Mouse (Mus musculus): ENCODE data around the gene Alk.

The Alk gene

GRCm38 (mm10) chr17:72526356-72526755 is 78.1 kb downstream of the Alk start:
- peak; percentile 82 for DNase-seq

DNA sequence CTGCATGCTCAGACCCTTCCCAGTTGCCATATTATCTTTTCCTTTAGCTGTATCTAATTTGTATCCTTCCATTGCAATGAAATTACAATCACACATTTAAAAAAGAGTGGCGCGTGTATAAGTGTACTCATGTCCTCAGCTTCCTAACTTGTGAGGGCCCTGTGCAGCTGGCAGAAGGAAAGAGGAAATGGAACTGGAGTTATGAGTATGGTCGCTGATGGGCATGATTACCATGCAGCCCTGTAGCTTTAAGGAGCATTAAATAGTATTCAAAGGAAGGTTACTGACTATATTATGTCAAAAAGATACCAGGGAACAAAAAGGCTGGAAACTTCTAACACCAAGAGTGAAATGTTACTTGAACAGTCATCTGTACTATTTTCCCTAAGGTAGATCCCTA is 79.6 kb downstream of the Alk start:
- DNase-seq = peak; percentile 41

DNA sequence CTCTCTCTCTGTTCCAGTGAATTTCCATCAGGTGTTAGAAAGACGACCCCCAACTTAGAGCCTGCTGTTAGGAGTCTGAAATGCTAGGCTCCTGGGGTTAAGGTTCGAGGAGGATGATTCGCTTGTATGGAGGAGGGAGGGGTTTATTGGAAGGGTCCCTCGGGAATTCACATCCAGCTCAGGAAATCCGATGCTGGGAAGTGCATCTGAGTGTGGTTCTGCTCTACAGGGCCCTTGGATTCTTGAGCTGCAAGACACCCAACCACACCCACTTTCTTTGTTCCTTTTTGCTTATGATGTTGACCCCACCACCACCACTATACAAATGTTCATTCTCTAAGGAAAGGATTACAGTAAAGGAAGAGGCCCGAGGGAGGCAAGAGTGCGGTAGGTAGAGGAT is 81.4 kb downstream of the Alk start:
- DNase-seq = peak; percentile 88

DNA sequence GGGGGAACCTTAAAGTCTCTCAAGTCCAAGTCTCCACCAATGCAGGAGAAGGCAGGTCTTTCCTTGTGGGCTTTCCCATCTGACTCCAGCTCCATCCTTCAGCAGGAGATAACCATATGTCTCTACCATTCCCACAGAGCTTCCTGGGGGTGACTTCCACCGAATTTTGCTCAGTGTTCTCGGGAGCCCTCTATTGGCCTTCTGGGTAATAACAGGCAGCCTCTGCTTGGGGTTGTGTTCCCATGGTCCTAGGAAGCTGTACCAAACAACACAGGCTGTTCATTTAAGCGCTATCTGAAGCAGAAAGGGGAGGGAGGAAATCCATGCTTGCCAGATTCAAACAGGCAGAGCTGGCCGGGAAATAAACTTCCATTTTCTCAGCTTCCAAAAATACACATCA is 82.0 kb downstream of the Alk start:
- DNase-seq = peak; percentile 94

DNA sequence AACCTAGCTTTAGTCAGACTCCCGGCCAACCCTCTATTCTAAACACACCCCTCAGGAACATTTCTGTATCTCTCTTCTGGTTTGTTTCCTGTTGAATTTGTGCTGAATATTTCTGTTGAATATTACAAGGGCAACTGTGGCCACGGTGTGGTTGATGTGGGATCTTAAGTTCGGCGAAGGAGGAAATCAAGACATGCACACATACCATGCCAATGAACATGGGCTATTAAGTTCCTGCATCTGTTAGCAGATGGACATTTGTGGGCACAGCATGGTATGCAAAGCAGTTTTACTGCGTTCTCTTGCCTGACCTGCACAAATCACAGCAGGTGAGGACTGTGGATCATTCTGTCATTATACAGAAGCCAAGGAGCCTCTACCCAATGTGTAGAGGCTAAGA is 83.1 kb downstream of the Alk start:
- DNase-seq = peak; percentile 53

GRCm38 (mm10) chr17:72510746-72511145 is 93.7 kb downstream of the Alk start:
- peak; percentile 54 for DNase-seq

DNA sequence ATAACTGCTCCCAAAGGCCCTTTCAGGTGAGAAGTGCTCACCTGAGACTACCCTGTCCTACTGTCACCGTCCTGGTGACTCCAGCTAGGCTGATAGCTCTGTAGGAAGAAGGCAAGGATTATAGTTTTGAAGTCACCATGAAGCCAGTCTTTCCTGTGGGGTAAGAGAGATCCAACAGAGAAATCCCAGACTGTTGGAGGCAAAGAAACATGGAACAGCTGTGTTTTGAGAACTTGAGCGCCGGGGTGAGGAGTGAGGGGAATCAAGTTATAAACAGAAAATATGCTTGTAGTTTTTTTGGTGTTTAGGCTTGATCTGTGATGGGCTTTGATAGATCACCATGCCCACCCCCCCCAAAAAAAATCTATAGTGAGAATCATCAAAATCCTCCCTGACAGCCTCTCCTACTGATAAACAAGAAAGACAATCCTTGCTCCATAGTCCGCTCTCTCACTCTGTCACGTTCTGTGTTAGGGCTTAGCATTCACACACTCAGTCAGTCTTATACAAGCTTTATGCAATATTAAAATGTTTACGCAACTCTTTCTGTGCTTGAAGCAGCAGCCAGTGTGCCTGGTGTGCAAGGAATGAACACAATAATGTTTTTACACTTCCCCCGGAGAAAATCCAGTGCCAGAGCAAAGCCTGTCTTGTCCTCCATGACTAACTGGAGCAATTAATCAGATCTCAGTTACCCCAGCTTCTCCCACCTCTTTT is 95.6 kb downstream of the Alk start:
- peak; percentile 19 for DNase-seq

DNA sequence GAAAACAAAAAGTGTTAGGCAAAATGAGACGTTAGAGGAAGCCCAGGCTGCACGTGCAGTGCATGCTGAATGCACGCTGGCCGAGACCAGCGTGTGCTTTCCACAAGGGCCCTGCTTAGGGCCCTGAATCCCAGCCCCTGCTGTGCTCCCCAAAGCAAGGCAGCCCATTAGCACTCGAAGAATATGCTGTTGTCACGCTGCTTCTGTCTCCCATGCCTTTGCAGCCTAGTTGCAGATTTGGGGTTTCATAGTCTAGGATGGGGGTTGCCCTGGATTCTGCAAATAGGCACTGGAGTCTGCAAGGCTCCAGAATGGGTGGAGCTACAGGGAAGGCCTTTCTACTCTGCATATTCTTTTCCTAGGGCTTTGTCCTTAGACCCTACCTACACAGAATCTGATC is 99.2 kb downstream of the Alk start:
- peak; percentile 65 for DNase-seq

GRCm38 (mm10) chr17:72504581-72504980 is 99.8 kb downstream of the Alk start:
- DNase-seq = peak; percentile 65

DNA sequence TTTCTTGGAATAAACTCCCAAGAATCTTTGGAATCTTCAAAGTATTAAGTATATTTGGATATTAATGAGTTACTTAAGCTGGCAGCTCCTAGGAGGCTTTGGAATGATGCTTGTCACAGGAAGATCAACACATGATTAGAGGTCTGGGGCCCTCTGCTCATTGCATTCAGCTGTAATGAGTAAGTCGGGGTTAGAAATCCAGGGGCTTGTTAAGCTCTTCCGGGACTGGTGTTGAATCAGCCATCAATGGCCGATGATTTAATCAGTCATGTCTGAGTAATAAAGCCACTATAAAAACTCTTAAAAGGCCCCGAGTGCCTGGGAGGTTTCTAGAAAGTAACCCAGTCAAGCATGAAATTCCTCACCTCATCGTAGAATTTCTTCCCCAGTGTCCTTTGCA is 109.0 kb downstream of the Alk start:
- DNase-seq = peak; percentile 9

GRCm38 (mm10) chr17:72485623-72486022 is 118.8 kb downstream of the Alk start:
- peak; percentile 64 for DNase-seq

DNA sequence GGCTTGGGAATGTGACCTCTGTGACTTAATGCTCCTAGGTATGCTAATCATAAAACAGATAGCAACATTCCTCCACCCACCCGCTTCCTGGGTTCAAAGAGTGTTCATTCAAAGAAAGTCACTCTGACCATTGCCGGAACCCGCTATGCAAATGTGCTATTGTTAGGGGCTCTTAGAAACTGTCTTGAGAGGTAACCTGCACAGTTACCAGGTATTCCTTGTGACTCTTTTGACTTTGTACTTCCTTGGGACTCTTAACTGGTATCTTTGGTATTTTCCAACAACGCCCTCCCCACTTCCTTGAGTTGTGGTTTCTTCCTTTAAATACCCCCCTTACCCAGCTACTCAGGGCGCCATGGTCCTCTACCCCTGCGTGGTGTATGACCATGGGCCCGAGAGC is 125.2 kb downstream of the Alk start:
- DNase-seq = peak; percentile 75

GRCm38 (mm10) chr17:72477889-72478405 is 126.5 kb downstream of the Alk start:
- DNase-seq = peak; percentile 90

DNA sequence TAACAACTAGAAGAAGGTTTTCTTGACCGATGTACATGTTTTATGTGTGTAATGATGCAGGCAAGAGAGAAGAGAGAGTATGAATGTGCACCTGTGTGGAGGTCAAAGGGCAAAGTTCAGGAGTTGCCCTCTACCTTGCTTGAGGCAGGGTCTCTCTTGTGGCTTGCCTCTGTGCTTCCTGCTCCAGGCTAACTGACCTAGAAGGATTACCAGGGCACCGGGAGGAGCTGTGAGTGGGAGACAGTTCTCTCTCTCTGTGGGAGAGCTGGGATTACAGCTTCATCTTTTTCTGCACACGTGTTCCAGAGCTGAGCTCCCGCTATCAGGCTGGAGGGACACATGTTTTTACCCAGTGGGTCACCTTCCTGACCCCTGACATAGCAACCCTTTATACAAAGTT is 127.5 kb downstream of the Alk start:
- DNase-seq = peak; percentile 65

GRCm38 (mm10) chr17:72474166-72474565 is 130.3 kb downstream of the Alk start:
- peak; percentile 16 for DNase-seq

GRCm38 (mm10) chr17:72448477-72448876 is 155.9 kb downstream of the Alk start:
- DNase-seq = peak; percentile 96

GRCm38 (mm10) chr17:72445204-72446177 is 158.9 kb downstream of the Alk start:
- peak; percentile 33 for DNase-seq

DNA sequence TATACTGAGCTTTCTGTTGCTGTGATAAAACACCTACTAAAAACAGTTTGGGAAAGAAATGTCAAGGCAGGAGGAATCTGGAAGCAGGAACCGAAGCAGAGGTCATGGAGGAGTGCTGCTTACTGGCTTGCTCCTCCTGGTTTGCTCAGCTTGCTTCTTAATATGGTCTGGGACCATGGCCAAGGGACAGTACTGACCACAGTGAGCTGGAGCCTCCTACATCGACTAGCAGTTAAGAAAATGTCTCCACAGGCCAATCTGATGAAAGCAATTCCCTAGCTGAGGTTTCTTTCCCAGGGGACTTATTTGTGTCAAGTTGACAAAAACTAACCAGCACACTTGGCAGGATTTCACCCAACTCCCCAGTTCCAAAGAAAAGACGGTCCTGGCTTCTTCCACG is 187.0 kb downstream of the Alk start:
- DNase-seq = peak; percentile 74

- peak; percentile 36 for DNase-seq
These were observed 189.8 kb downstream of the Alk start for GRCm38 (mm10) chr17:72414676-72415075.

- no peak for DNase-seq
These were observed 199.6 kb downstream of the Alk start for GRCm38 (mm10) chr17:72404813-72405212.

DNA sequence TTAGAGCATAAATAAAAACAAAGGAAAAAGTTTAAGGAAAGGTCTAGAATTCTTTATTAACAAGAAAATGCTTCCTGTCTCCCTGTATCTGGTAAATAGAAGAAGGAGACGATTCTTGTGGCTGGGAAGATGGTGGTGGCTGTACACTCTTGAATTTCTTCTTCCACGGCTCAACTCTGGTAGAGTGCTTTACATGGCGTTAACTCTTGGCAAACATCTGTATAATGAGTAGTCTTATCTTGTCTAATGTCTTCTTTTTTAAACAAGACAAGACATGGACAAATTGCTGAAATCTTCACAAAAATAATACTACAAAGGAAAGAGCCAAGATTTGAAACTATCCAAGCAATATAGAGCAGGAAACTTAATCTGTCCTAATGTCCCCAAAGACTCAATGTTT is 202.6 kb downstream of the Alk start:
- no peak for DNase-seq

DNA sequence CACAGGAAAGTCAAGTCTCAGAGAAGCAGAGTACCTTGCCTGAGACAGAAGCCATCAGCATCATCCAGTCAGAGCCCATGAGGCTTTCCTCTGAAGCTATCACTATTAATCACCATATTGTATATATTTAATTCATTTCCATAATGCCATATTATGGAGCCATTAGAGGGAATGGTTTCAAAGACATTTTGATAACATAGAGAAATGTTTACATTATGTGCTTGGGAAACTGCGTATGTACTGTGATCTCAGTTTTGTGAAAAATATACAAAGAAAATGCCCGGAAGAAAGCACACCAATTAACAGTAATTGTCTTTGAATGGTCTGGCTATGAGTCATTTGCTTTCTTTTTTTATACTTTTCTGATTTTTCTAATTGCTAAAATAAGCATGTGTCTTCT is 203.1 kb downstream of the Alk start:
- no peak for DNase-seq

DNA sequence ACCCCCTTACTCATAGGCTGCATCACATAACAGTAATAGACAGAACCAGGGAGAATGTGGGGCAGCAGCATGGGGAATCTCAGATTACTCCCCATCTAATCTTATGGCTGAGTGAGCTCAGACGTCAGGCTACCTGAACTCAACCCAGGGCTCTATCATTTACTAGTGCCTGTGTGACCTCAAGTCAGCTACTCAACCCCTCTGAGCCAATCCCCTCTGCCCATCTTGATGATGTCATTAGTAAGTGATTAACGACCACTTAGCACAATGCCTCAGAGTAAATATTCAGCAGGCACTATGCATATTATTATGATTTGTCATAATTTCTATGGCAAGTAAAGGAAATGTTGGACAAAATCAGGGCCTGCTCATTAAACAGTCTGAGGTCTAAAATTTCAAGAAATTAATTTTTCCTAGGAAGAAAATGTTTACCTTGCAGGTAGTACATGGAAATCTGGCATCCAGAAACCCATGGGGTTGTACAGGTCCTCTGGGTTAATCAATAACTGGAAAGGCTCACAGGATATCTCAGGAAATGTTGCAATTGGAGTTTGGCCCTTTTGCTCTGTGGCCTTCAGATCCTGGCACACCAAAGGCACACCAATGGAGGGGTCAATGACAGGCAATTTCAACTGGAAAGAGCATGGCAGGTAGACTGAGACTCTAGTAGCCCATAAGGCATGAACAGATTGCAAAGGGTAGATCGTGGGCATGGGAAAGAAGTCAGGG is 204.9 kb downstream of the Alk start:
- no peak for DNase-seq
